Mouse (Mus musculus) liver, embryonic 12.5 days (tissue): ENCODE results near the gene Prickle2. TPM values are rescaled to one million over a fixed set of nuclear protein-coding genes. Genes with fewer than 3 reads are reported as not detected.

Experiments
- ATAC-seq: fragments of 200-750 bp; cut with Nextera tagmentation; 2 replicates; pipeline ENCODE4 v1.8.0; 2017; ENCODE audit warnings: moderate number of reproducible peaks, mild to moderate bottlenecking, moderate library complexity
- H3K27ac ChIP-seq: fragments of 300-500 bp; sonication (generic); 2 replicates; pipeline ENCODE4 v1.5.1; 2016; ENCODE audit warnings: mild to moderate bottlenecking
- H3K27me3 ChIP-seq: fragments of 300-500 bp; sonication (generic); replicated peaks from 2 replicates; pipeline ENCODE4 v1.6.1; 2016; ENCODE audit warnings: mild to moderate bottlenecking, moderate library complexity
- H3K36me3 ChIP-seq: fragments of 300-500 bp; sonication (generic); 2 replicates; pipeline ENCODE4 v1.6.1; 2016; ENCODE audit warnings: mild to moderate bottlenecking, moderate library complexity
- H3K4me1 ChIP-seq: fragments of 300-500 bp; sonication (generic); 2 replicates; pipeline ENCODE4 v1.6.1; 2016
- H3K4me2 ChIP-seq: fragments of 300-500 bp; sonication (generic); 2 replicates; pipeline ENCODE4 v1.6.1; 2016; ENCODE audit warnings: mild to moderate bottlenecking, moderate library complexity
- H3K4me3 ChIP-seq: fragments of 300-500 bp; sonication (generic); 2 replicates; pipeline ENCODE4 v1.5.1; 2016; ENCODE audit warnings: mild to moderate bottlenecking, moderate library complexity
- H3K9ac ChIP-seq: fragments of 300-500 bp; sonication (generic); 2 replicates; pipeline ENCODE4 v1.6.1; 2016; ENCODE audit warnings: mild to moderate bottlenecking, moderate library complexity
- H3K9me3 ChIP-seq: fragments of 300-500 bp; sonication (generic); replicated peaks from 2 replicates; pipeline ENCODE4 v1.6.1; 2016; ENCODE audit warnings: mild to moderate bottlenecking, moderate library complexity
- WGBS: fragments of 180-500 bp; shearing (Covaris S2); methylation state at CpG from one replicate; pipeline ENCODE4 v1.1.7; 2016; ENCODE audit not compliant: insufficient replicate concordance; 5-methylcytosine and 5-hydroxymethylcytosine counted together
- polyA plus RNA-seq: library from polyadenylated mRNA; unstranded; fragments of >200 nt; fragmentation: Nextera tagmentation; extraction: Ambion mirVana; gene quantifications from 2 replicates; pipeline ENCODE4 v1.2.1, GENCODE M21; 2016

The Prickle2 gene
- polyA plus RNA-seq, 1 experiment from 2014 or later, result 0.56 TPM

DNA sequence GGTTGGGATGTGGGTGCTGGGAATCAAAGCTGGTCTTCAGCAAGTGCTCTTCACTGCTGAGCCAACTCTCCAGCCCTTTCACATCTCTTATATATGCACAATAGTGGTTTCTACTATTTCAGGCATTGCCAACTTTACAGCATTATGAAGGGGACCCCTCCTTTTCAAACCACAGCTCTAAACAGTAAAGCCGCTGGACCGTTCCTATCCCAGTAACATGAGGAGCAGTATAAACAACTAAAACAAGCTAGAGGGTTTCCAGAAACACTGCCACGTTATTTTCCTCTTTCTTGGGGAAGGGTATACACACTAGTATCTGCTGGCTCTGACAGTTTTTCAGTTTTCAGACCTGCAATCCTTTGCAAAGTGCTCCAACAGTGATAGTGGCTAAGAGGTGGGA is 179.7 kb downstream of the Prickle2 start:
- no peaks in the 10 kb centered on the region for H3K27me3 ChIP-seq
- no peak for ATAC-seq
- H3K27ac ChIP-seq, result no peak overlapping the region

DNA sequence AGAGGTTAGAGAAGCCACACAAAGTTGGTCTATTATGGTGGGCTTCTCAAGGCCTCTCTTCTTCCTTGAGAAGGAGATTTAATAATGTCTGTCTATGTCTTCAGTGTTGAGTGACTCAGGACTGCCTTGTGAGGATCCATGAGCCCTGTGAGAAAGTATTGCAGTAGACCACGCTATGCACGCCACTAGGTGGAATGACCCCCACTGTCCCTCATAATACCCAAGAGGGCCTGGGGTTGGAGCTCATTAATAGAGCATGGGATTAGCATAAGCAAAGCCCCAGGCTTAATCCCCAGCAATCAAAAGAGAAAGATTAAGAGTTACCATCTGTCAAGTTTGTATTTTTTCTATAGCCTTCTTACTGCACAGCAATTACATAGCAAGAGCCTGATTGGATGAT is 180.3 kb downstream of the Prickle2 start:
- Histone ChIP-seq H3K36me3 (no peaks in the 10 kb centered on the region), H3K27ac (no peak overlapping the region), H3K4me2 (no peak overlapping the region), H3K27me3 (no peaks in the 10 kb centered on the region), H3K9me3 (no peaks in the 10 kb centered on the region), H3K4me1 (no peaks in the 10 kb centered on the region), H3K4me3 (no peak overlapping the region), H3K9ac (no peak overlapping the region)
- no peak for ATAC-seq
- 74% methylated on average over 2 of the region's 2 CpGs for WGBS

More for the DNA sequence above, 179.7 kb downstream of the Prickle2 start:
- Histone ChIP-seq H3K4me3 (no peak overlapping the region), H3K9me3 (no peaks in the 10 kb centered on the region), H3K36me3 (no peaks in the 10 kb centered on the region), H3K9ac (no peak overlapping the region), H3K4me1 (no peaks in the 10 kb centered on the region), H3K4me2 (no peak overlapping the region)
- WGBS, result 63% methylated on average over 3 of the region's 3 CpGs

DNA sequence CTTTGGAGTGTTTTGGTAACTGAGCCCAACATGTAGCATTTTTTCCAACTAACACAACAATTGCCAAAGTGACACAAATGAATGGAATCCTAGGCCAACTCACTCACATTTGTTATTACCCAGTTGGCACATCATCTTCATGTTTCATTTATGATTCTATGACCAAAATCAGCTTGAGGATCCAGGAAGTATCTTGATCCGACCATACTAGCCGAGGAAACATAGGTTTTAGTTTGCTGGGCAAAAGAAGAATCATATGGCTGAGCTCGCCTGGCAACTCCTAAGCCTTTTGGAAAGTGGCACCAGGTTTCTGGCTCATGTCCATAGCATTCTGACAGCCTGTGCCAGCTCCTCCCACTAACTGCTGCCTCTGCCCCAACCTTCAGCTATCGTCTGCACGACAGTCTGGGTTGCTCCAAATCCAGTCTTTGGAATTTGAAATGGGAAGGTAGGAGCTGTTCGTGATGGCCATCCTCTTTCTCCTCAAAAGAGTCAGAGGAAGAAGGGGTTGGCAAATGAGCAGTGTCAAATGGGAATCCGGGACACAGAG is 184.4 kb downstream of the Prickle2 start:
- no peaks in the 10 kb centered on the region for H3K4me1 ChIP-seq
- H3K9me3 ChIP-seq, result no peaks in the 10 kb centered on the region
- H3K27me3 ChIP-seq, result no peaks in the 10 kb centered on the region
- H3K4me2 ChIP-seq, result no peak overlapping the region
- ATAC-seq, result no peak
- H3K27ac ChIP-seq, result no peak overlapping the region
- H3K9ac ChIP-seq, result no peak overlapping the region
- H3K36me3 ChIP-seq, result no peaks in the 10 kb centered on the region
- WGBS, result 64% methylated on average over 7 of the region's 7 CpGs
- no peak overlapping the region for H3K4me3 ChIP-seq

DNA sequence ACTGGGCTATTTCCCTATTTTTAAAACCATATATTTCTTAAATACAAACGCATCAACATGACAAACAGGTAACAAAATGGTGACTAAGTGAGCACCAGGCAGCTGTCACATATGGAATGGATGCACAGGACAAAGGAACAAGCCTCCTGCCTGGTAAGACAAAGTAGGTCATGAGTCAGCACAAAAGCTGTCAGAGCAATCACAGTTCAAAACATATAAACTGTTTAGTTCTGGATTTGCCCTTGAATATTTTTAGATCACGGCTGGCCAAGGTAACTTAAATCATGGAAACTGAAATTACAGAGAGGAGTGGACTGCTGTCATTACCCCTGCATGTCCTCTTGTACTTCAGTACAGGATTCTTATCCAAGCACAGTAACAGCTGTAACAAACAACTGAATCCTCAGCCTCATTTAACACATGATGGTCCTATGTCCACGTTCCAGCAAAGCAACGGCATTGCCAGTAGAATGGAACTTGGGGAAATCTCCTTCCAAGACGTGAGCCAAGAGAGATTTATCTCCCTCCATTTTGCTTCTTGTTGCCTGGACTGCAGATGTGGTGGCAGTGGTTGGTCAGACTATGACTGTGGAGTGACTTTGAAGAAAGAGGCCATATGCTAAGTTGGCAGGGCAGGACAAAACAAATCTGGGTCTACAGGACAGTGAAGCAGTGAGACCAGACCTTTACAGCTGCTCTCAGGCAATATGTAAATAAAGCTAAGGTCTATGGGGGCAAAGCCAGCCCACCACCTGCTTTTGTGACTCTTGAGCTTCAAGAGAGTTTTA is 185.7 kb downstream of the Prickle2 start:
- H3K4me2 ChIP-seq, result no peak overlapping the region
- no peaks in the 10 kb centered on the region for H3K27me3 ChIP-seq
- 58% methylated on average over 5 of the region's 5 CpGs for WGBS
- ATAC-seq, result no peak
- no peaks in the 10 kb centered on the region for H3K4me1 ChIP-seq
- no peak overlapping the region for H3K4me3 ChIP-seq
- H3K9me3 ChIP-seq, result no peaks in the 10 kb centered on the region
- H3K36me3 ChIP-seq, result no peaks in the 10 kb centered on the region
- H3K27ac ChIP-seq, result no peak overlapping the region
- no peak overlapping the region for H3K9ac ChIP-seq

DNA sequence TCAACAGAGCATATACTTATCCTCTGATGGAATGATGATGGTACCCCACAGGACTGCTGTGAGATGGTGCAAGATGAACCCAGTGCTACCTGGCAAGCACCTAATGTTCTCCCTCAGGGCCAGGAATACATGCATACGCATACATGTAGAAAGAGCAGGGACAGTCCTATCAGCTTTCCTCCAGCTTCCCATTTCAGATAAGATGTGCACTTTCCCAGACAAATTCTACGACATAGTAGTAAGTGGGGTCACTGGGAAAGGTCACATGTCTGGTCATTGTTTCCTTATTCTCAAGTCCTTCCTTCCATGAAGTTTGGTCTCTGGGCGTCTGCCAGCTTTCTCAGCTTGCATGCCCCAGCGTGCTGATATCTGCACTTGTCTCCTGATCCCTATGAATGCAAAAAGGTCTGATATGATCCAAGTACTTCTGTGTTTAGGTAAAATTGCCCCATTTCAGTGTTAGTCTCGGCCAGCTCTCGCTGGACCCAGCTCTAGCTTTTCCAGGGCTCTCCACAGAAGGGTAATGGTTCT is 187.5 kb downstream of the Prickle2 start:
- WGBS, result 56% methylated on average over 6 of the region's 6 CpGs
- H3K9me3 ChIP-seq, result no peaks in the 10 kb centered on the region
- H3K27ac ChIP-seq, result no peak overlapping the region
- H3K27me3 ChIP-seq, result no peaks in the 10 kb centered on the region
- no peaks in the 10 kb centered on the region for H3K36me3 ChIP-seq
- H3K4me3 ChIP-seq, result no peak overlapping the region
- no peak overlapping the region for H3K4me2 ChIP-seq
- H3K9ac ChIP-seq, result no peak overlapping the region
- no peak for ATAC-seq
- H3K4me1 ChIP-seq, result no peaks in the 10 kb centered on the region

DNA sequence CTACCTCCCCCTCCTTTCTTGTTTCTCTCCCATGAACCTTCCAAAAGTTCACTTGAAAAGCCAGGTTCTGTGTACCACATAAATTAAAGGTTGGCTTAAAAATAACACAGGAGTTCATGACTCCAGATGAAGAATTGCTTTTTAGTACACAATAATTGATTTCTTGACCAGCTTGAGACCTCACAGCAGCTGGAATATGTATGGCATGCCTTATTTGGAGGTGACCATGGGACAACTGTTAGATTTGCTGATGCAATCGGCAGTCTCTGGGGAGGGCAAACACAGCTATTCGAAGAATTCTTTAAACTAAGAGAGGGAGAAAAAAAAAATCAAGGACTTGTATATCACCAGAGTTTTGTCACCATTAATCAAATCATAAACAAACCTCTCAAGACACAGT is 189.0 kb downstream of the Prickle2 start:
- Histone ChIP-seq H3K4me3 (no peak overlapping the region), H3K9ac (no peak overlapping the region), H3K36me3 (no peaks in the 10 kb centered on the region), H3K27me3 (no peaks in the 10 kb centered on the region), H3K9me3 (no peaks in the 10 kb centered on the region), H3K4me1 (no peaks in the 10 kb centered on the region), H3K4me2 (no peak overlapping the region), H3K27ac (no peak overlapping the region)
- 36% methylated on average over 2 of the region's 2 CpGs for WGBS
- ATAC-seq, result no peak

DNA sequence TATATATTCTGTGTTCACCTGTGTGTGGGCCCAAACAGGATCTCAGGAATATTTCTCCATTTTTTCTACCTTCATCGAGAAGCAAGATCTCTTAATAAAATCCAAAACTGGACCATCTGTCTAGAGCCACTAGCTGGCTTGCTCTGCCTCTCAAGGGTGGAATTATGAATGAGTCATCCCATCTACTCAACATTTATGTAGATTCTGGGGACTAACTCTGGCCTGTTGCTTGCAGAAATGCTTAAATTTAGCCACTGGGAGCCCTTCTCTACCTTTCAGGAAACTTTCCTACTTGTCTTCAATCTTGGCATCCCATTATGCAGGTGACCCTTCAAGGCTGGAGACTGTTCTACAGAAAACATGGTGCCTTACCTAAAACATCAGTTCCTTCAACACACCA is 194.0 kb downstream of the Prickle2 start:
- Histone ChIP-seq H3K27ac (no peak overlapping the region), H3K9me3 (no peaks in the 10 kb centered on the region), H3K36me3 (no peaks in the 10 kb centered on the region), H3K4me1 (no peaks in the 10 kb centered on the region), H3K4me2 (no peak overlapping the region), H3K27me3 (no peaks in the 10 kb centered on the region), H3K9ac (no peak overlapping the region), H3K4me3 (no peak overlapping the region)
- 67% methylated on average over 1 of the region's 1 CpGs for WGBS
- ATAC-seq, result no peak

DNA sequence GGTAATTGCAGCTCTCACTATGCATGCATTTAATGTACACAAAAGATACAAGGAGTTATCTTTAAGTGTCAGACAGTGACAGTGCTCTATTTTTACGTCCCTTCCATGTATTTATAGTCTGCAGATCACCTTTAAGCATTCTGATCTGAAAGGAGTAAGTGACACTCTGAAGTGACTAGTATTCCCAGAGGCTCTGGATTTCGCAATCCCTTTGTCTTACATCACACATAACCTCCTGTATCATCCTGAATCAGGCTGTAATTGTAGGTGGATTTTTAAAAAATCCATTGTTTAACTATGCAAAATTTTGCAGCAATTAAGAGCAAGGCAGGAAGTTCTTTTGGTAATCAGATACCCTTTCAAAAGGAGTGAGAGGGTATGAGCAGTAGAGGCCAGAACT is 196.2 kb downstream of the Prickle2 start:
- no peaks in the 10 kb centered on the region for H3K4me1 ChIP-seq
- no peak overlapping the region for H3K27ac ChIP-seq
- no peak overlapping the region for H3K4me3 ChIP-seq
- H3K27me3 ChIP-seq, result no peaks in the 10 kb centered on the region
- no peak overlapping the region for H3K4me2 ChIP-seq
- no peak overlapping the region for H3K9ac ChIP-seq
- ATAC-seq, result no peak
- 41% methylated on average over 2 of the region's 2 CpGs for WGBS
- H3K9me3 ChIP-seq, result no peaks in the 10 kb centered on the region
- no peaks in the 10 kb centered on the region for H3K36me3 ChIP-seq

DNA sequence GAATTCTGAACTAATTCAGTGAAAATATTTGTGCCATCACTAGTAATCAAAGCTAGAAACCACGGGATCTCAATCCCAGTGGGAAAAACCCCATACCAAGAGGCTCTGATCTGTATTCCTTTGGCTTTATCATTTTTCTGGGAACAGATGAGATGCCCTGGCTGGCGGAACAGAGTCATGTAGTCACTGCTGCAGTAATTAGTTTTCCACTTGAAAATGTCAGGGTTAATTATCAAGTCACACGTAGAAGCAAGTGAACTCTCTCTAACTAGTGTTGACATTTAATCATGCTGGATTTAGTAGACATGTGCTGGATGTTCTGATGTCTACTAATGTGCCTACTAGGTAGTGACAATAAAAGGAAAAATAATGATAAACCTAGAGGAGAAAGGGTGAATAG is 199.7 kb downstream of the Prickle2 start:
- Histone ChIP-seq H3K9ac (no peak overlapping the region), H3K4me2 (no peak overlapping the region), H3K27me3 (no peaks in the 10 kb centered on the region), H3K36me3 (no peaks in the 10 kb centered on the region), H3K27ac (no peak overlapping the region), H3K4me3 (no peak overlapping the region), H3K4me1 (no peaks in the 10 kb centered on the region), H3K9me3 (no peaks in the 10 kb centered on the region)
- ATAC-seq, result no peak
- WGBS, result 65% methylated on average over 3 of the region's 3 CpGs

DNA sequence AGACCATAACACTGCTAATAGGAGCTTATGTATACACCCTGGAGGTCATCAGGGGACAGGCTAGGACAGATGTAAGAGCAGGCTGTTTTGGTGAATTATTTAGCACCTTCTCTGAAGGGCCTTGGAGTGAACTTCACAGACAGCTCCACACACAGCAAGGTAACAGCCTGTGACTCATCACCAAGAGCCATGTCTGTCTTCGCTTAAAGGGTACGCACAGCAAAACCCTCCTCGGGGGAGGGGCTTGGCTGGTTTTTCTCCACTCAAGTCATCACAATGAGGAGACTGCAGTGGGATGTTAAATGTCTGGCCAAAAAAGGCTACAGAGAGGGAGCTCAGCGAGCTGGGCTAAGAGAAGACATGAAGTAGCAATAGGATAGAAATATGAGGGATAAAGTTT is 206.5 kb downstream of the Prickle2 start:
- Histone ChIP-seq H3K36me3 (no peaks in the 10 kb centered on the region), H3K27ac (no peak overlapping the region), H3K4me2 (no peak overlapping the region), H3K4me3 (no peak overlapping the region), H3K27me3 (0 out of 2 replicates have a peak, but pooled peaks cover 4% of the 10 kb centered on the region), H3K4me1 (no peaks in the 10 kb centered on the region), H3K9ac (no peak overlapping the region), H3K9me3 (no peaks in the 10 kb centered on the region)
- no peak for ATAC-seq
- 63% methylated on average over 4 of the region's 4 CpGs for WGBS

DNA sequence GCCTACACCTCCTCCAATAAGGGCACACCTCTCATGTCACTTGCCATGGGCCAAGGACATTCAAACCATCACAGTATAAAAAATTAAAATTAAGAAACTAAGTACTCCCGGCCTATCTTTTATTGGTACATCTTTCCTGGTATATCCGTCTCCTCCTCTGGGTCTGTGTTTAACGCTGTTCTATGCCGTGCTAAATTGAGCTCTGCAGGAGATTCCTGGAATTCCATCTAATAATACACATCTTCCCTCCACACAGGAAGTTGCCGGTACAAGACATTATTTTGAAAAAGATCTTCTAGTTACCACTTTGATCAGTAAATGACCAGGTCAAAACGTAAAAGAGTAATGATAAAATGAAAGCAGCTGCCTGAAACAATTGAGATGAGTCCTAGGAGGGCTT is 207.4 kb downstream of the Prickle2 start:
- Histone ChIP-seq H3K27me3 (0 out of 2 replicates have a peak, but pooled peaks cover 4% of the 10 kb centered on the region), H3K4me2 (no peak overlapping the region), H3K27ac (no peak overlapping the region), H3K4me1 (no peaks in the 10 kb centered on the region), H3K9ac (no peak overlapping the region), H3K4me3 (no peak overlapping the region), H3K36me3 (no peaks in the 10 kb centered on the region), H3K9me3 (no peaks in the 10 kb centered on the region)
- 65% methylated on average over 6 of the region's 6 CpGs for WGBS
- ATAC-seq, result no peak

DNA sequence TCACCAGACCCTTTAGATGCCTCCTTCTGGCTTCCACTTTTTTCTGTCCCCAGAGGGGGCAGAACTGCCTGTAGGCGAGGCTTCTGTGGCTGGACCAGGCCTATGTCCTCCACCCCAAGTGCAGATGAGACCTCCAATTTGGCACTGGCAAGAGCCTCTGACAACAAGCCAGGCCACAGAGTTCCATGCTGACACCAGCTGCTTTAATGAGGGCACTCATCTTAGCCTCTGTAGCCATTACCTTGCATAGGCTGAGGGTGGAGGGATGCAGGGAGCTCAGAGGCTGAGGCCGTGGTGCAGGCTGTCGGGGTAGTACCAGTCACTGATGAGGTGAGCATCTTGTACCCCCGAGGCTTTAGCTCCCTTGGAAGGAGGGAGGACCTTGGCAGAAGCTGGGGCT is 208.7 kb downstream of the Prickle2 start:
- Histone ChIP-seq H3K9me3 (no peaks in the 10 kb centered on the region), H3K4me2 (no peak overlapping the region), H3K9ac (no peak overlapping the region), H3K27ac (no peak overlapping the region), H3K4me1 (no peaks in the 10 kb centered on the region), H3K27me3 (0 out of 2 replicates have a peak, but pooled peaks cover 4% of the 10 kb centered on the region), H3K4me3 (no peak overlapping the region), H3K36me3 (no peaks in the 10 kb centered on the region)
- no peak for ATAC-seq
- 63% methylated on average over 4 of the region's 4 CpGs for WGBS
